Mouse (Mus musculus) CH12.LX (cell line): ENCODE measurements around the gene Trcg1. TPM values are rescaled to one million over a fixed set of nuclear protein-coding genes. Genes with fewer than 3 reads are reported as not detected.

Experiments
- DNase-seq: peaks from one replicate; pipeline ENCODE4 v3.0.0-alpha.2; 2013; ENCODE audit errors: extremely low read depth
- H3K27ac ChIP-seq: 2 replicates; pipeline ENCODE4 v1.5.1; 2012; ENCODE audit warnings: low read depth, mild to moderate bottlenecking, control low read depth, moderate library complexity; ENCODE audit not compliant: insufficient read depth
- H3K27me3 ChIP-seq: replicated peaks from 2 replicates; pipeline ENCODE3; 2012; ENCODE audit warnings: inconsistent platforms
- H3K36me3 ChIP-seq, 2 experiments: replicated peaks in 1 of 2; 2 replicates each; pipeline versions ENCODE3 to v1.6.1; 2012; ENCODE audit warnings: inconsistent platforms in 1 of 2, low read length in 1 of 2, mild to moderate bottlenecking in 1 of 2, mixed read lengths in 1 of 2, moderate library complexity in 1 of 2; ENCODE audit not compliant: control insufficient read depth in 1 of 2, insufficient read depth in 1 of 2
- H3K4me1 ChIP-seq, 2 experiments: 2 replicates each; pipeline ENCODE4 v1.6.1; 2012; ENCODE audit warnings: inconsistent platforms in 1 of 2, moderate library complexity in 1 of 2; ENCODE audit not compliant: insufficient read depth in 2 of 2, control insufficient read depth in 1 of 2
- H3K4me2 ChIP-seq: 2 replicates; pipeline ENCODE4 v1.6.1; 2012; ENCODE audit warnings: low read depth, mild to moderate bottlenecking, control low read depth; ENCODE audit not compliant: poor library complexity, insufficient read depth, severe bottlenecking
- H3K4me3 ChIP-seq, 3 experiments: fragments of 150-350 bp in 1 of 3; sonication (generic) in 1 of 3; replicated peaks in 1 of 3; 2 replicates each; pipeline versions ENCODE3 to v1.5.1; 2011 to 2012; ENCODE audit warnings: low read depth in 2 of 3, low read length in 2 of 3, mild to moderate bottlenecking in 2 of 3, moderate library complexity in 2 of 3, control low read depth in 1 of 3, improper control_type of control experiment in 1 of 3, inconsistent platforms in 1 of 3, mixed read lengths in 1 of 3; ENCODE audit not compliant: poor library complexity in 1 of 3
- H3K79me2 ChIP-seq: replicated peaks from 2 replicates; pipeline ENCODE4 v1.6.1; 2012; ENCODE audit warnings: mild to moderate bottlenecking, moderate library complexity; ENCODE audit not compliant: control insufficient read depth, poor library complexity, insufficient read depth, severe bottlenecking; ENCODE audit errors: extremely low read depth
- H3K9ac ChIP-seq: 2 replicates; pipeline ENCODE4 v1.6.1; 2012; ENCODE audit warnings: low read depth, mild to moderate bottlenecking, control low read depth, moderate library complexity; ENCODE audit not compliant: insufficient read depth
- H3K9me3 ChIP-seq: replicated peaks from 2 replicates; pipeline ENCODE3; 2012; ENCODE audit warnings: low read length, inconsistent platforms, mixed read lengths
- BHLHE40 ChIP-seq: IDR thresholded peaks from 2 replicates; pipeline ENCODE4 v1.6.1; 2011; ENCODE audit warnings: mild to moderate bottlenecking, low read depth, low read length, improper control_type of control experiment
- CHD1 ChIP-seq: IDR thresholded peaks from 2 replicates; pipeline ENCODE4 v1.6.1; 2012; ENCODE audit warnings: low read depth, low read length, improper control_type of control experiment, inconsistent platforms
- CTCF ChIP-seq, 2 experiments: IDR thresholded peaks in 1 of 2; conservative IDR thresholded peaks in 1 of 2; 2 replicates each; pipeline ENCODE4 v1.5.1; 2011 to 2012; ENCODE audit warnings: low read depth in 2 of 2, low read length in 2 of 2, improper control_type of control experiment in 1 of 2, inconsistent platforms in 1 of 2, mild to moderate bottlenecking in 1 of 2, moderate library complexity in 1 of 2
- ELF1 ChIP-seq: IDR thresholded peaks from 2 replicates; pipeline ENCODE4 v1.6.1; 2014; ENCODE audit warnings: low read depth, mild to moderate bottlenecking, inconsistent platforms, low read length, improper control_type of control experiment
- EP300 ChIP-seq: IDR thresholded peaks from 2 replicates; pipeline ENCODE4 v1.6.1; 2011; ENCODE audit warnings: low read length, improper control_type of control experiment
- GABPA ChIP-seq: IDR thresholded peaks from 2 replicates; pipeline ENCODE4 v1.6.1; 2012; ENCODE audit warnings: low read depth, low read length, improper control_type of control experiment, inconsistent platforms; ENCODE audit not compliant: insufficient replicate concordance
- HCFC1 ChIP-seq: IDR thresholded peaks from 2 replicates; pipeline ENCODE4 v1.6.1; 2012; ENCODE audit warnings: low read depth, mild to moderate bottlenecking, inconsistent platforms, low read length, improper control_type of control experiment
- IRF4 ChIP-seq: IDR thresholded peaks from 2 replicates; pipeline ENCODE4 v1.6.1; 2014; ENCODE audit warnings: low read depth, mild to moderate bottlenecking, inconsistent platforms, low read length, improper control_type of control experiment
- JUN ChIP-seq: IDR thresholded peaks from 2 replicates; pipeline ENCODE4 v1.6.1; 2011; ENCODE audit warnings: low read depth, mild to moderate bottlenecking, low read length, improper control_type of control experiment, moderate library complexity; ENCODE audit not compliant: insufficient read depth
- JUND ChIP-seq: conservative IDR thresholded peaks from 2 replicates; pipeline ENCODE4 v1.6.1; 2011; ENCODE audit warnings: low read depth, low read length, improper control_type of control experiment
- KAT2A ChIP-seq: IDR thresholded peaks from 2 replicates; pipeline ENCODE4 v1.6.1; 2012; ENCODE audit warnings: low read length, improper control_type of control experiment, inconsistent platforms; ENCODE audit not compliant: insufficient replicate concordance
- MAX ChIP-seq: IDR thresholded peaks from 2 replicates; pipeline ENCODE4 v1.6.1; 2011; ENCODE audit warnings: low read length, improper control_type of control experiment
- MEF2A ChIP-seq: IDR thresholded peaks from 2 replicates; pipeline ENCODE4 v1.6.1; 2014; ENCODE audit warnings: low read depth, mild to moderate bottlenecking, inconsistent platforms, low read length, improper control_type of control experiment, borderline replicate concordance
- MYC ChIP-seq: IDR thresholded peaks from 2 replicates; pipeline ENCODE4 v1.6.1; 2011; ENCODE audit warnings: low read depth, mild to moderate bottlenecking, improper control_type of control experiment, low read length
- NELFE ChIP-seq: IDR thresholded peaks from 2 replicates; pipeline ENCODE4 v1.6.1; 2011; ENCODE audit warnings: low read depth, low read length, improper control_type of control experiment
- NRF1 ChIP-seq: IDR thresholded peaks from 2 replicates; pipeline ENCODE4 v1.6.1; 2014; ENCODE audit warnings: low read depth, mild to moderate bottlenecking, inconsistent platforms, low read length, improper control_type of control experiment, moderate library complexity
- POLR2A ChIP-seq: IDR thresholded peaks from 2 replicates; pipeline ENCODE4 v1.6.1; 2011; ENCODE audit warnings: low read depth, mild to moderate bottlenecking, improper control_type of control experiment, low read length
- POLR2AphosphoS2 ChIP-seq: IDR thresholded peaks from 2 replicates; pipeline ENCODE4 v1.6.1; 2011; ENCODE audit warnings: low read depth, low read length, improper control_type of control experiment
- RAD21 ChIP-seq: IDR thresholded peaks from 2 replicates; pipeline ENCODE4 v1.6.1; 2011; ENCODE audit warnings: low read depth, mild to moderate bottlenecking, low read length, improper control_type of control experiment, moderate library complexity
- RCOR1 ChIP-seq: conservative IDR thresholded peaks from 2 replicates; pipeline ENCODE4 v1.6.1; 2012; ENCODE audit warnings: low read depth, mild to moderate bottlenecking, inconsistent platforms, low read length, improper control_type of control experiment
- SIN3A ChIP-seq: IDR thresholded peaks from 2 replicates; pipeline ENCODE4 v1.6.1; 2012; ENCODE audit warnings: low read length, improper control_type of control experiment, inconsistent platforms
- UBTF ChIP-seq: IDR thresholded peaks from 2 replicates; pipeline ENCODE4 v1.6.1; 2012; ENCODE audit warnings: low read depth, mild to moderate bottlenecking, inconsistent platforms, low read length, improper control_type of control experiment, moderate library complexity
- USF1 ChIP-seq: IDR thresholded peaks from 2 replicates; pipeline ENCODE4 v1.6.1; 2014; ENCODE audit warnings: low read depth, mild to moderate bottlenecking, inconsistent platforms, low read length, improper control_type of control experiment
- USF2 ChIP-seq: conservative IDR thresholded peaks from 2 replicates; pipeline ENCODE4 v1.6.1; 2011; ENCODE audit warnings: low read depth, low read length, improper control_type of control experiment
- ZC3H11A ChIP-seq: IDR thresholded peaks from 2 replicates; pipeline ENCODE4 v1.6.1; 2012; ENCODE audit warnings: low read depth, mild to moderate bottlenecking, inconsistent platforms, low read length, improper control_type of control experiment
- ZKSCAN1 ChIP-seq: IDR thresholded peaks from 2 replicates; pipeline ENCODE4 v1.6.1; 2012; ENCODE audit warnings: low read depth, inconsistent platforms, low read length, improper control_type of control experiment, borderline replicate concordance
- dilution Hi-C: fragments of 300-500 bp; cut with MboI; formaldehyde crosslinking; loops from 2 replicates; pipeline ENCODE4 v1.14.3; 2020; ENCODE audit warnings: low sequenced_read_pairs; ENCODE audit not compliant: extremely low pct_unique_long_range_greater_than_20kb, extremely low pct_ligation_motif_present
- in situ Hi-C: fragments of 300-500 bp; cut with MboI; formaldehyde crosslinking; loops from 3 replicates; pipeline ENCODE4 v1.14.3; 2019; ENCODE audit warnings: low sequenced_read_pairs, low pct_ligation_motif_present, low pct_unique_long_range_greater_than_20kb, mixed read lengths
- polyA plus RNA-seq: library from polyadenylated mRNA; unstranded; fragments of >175 nt; gene quantifications from 2 replicates; pipeline ENCODE4 v1.2.1, GENCODE M21; 2012; ENCODE audit warnings: low read depth; ENCODE audit not compliant: insufficient read length
- total RNA-seq, 2 experiments: library from RNA; depleted of rRNA; stranded (reverse); fragments of 300-350 nt in 1 of 2; fragments of >200 nt in 1 of 2; gene quantifications; 2 replicates each; pipeline ENCODE4 v1.2.3; 2012 to 2014

The Trcg1 gene
- total RNA-seq (2012; rRNA removed) (not detected in 2 replicates), total RNA-seq (2014; rRNA removed) (not detected in 2 replicates), polyA plus RNA-seq (not detected in 2 replicates)

- H3K9me3 ChIP-seq = no peaks in the 10 kb centered on the region
- H3K79me2 ChIP-seq = no peaks in the 10 kb centered on the region
- no peak within 1 kb of the TSS for H3K9ac ChIP-seq
- H3K27me3 ChIP-seq = no peaks in the 10 kb centered on the region
- H3K4me3 ChIP-seq = no peak within 1 kb of the TSS
- in situ Hi-C loops = no loop called here
- peaks cover 3 to 13% of the 10 kb centered on the region in 2 experiments; a peak in 3 of 4 replicates for H3K4me1 ChIP-seq
- no peak for TF ChIP-seq SIN3A
- no peak for TF ChIP-seq JUND
- TF ChIP-seq USF2 = no peak
- TF ChIP-seq MEF2A = no peak
- no peak for TF ChIP-seq MAX
- TF ChIP-seq POLR2A = no peak
- TF ChIP-seq USF1 = no peak
- no peak for TF ChIP-seq RAD21
- TF ChIP-seq JUN = no peak
- no peak for TF ChIP-seq UBTF
- no peak for TF ChIP-seq EP300
- TF ChIP-seq, all 38 proteins: peak for 0
- Histone ChIP-seq H3K4me2 (no peak within 1 kb of the TSS), H3K27ac (no peak within 1 kb of the TSS), H3K36me3 (no peaks in the 10 kb centered on the region)
- DNase-seq = no peak
- dilution Hi-C loops = no loop called here
Measured at GRCm38 (mm10) chr9:57236256-57236655, at the start of gene Trcg1. Gene Trcg1 (plus strand): TSS chr9:57236556.

GRCm38 (mm10) chr9:57196708-57197107 is 39.6 kb upstream of the Trcg1 start:
- Histone ChIP-seq H3K36me3 (no peaks in the 10 kb centered on the region), H3K4me3 (no peak overlapping the region), H3K79me2 (no peaks in the 10 kb centered on the region), H3K4me2 (no peak overlapping the region), H3K4me1 (no peaks in the 10 kb centered on the region), H3K9ac (no peak overlapping the region), H3K27me3 (no peaks in the 10 kb centered on the region), H3K27ac (no peak overlapping the region), H3K9me3 (no peaks in the 10 kb centered on the region)
- in situ Hi-C loops (no loop called here), dilution Hi-C loops (no loop called here)
- DNase-seq = no peak
- TF ChIP-seq ZKSCAN1 = no peak
- TF ChIP-seq CHD1 = no peak
- TF ChIP-seq NRF1 = no peak
- TF ChIP-seq USF2 = no peak
- no peak for TF ChIP-seq NELFE
- TF ChIP-seq BHLHE40 = no peak
- no peak for TF ChIP-seq ZC3H11A
- no peak for TF ChIP-seq ELF1
- TF ChIP-seq KAT2A = no peak
- no peak for TF ChIP-seq USF1
- TF ChIP-seq MEF2A = no peak
- no peak for TF ChIP-seq RCOR1
- no peak for TF ChIP-seq MYC
- no peak for TF ChIP-seq HCFC1
- no peak for TF ChIP-seq CTCF (conservative IDR thresholded peaks at IDR 0.05 in 1 of 2, IDR thresholded peaks at IDR 0.05 in 1 of 2; ENCODE audit: low read depth in 2 of 2, low read length in 2 of 2)
- TF ChIP-seq IRF4 = no peak
- no peak for TF ChIP-seq POLR2AphosphoS2
- TF ChIP-seq UBTF = no peak
- no peak for TF ChIP-seq GABPA
